Mouse (Mus musculus): ENCODE measurements around the gene Lat2. TPM values are rescaled to one million over a fixed set of nuclear protein-coding genes. Genes with fewer than 3 reads are reported as not detected.
"Not testable (repeated sequence)": the region's sequence is repeated elsewhere in the genome, so short reads cannot be mapped to it uniquely, and the experiment has no call there.

Gene Lat2
- 0.77 and 3.1 TPM in 2 replicates for polyA plus RNA-seq (2014; fragmentation: Nextera tagmentation; extraction: Ambion mirVana)

DNA sequence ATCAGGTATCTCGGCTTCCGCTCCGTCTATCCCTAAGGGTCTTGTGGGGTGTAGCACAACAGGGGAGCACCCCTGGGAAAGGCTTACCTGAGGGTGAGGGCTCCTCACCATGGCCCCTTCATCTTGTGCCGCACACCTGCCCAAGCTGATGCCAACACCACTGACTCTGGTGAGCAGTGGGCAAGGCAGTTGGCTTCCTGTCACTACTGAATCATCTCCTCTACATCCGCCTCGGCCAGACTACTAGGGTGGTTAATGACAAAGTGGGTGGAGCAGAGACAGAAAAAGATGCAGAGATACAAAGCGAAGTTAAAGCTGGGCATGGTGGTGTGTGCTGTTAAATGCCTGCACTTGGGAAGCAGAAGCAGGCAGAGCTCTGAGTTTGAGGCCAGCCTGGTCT lies at the start of gene Lat2:
Gene Lat2 (minus strand): TSS at position 224 of the 400 bp plus-strand sequence.
- 93% methylated on average over 7 of the region's 7 CpGs for WGBS
- Histone ChIP-seq H3K9ac (ENCODE audit: low read depth, low read length) (no peak within 1 kb of the TSS), H3K4me3 (ENCODE audit: low read depth, low read length) (no peak within 1 kb of the TSS), H3K27ac (ENCODE audit: low read depth, low read length) (no peak within 1 kb of the TSS), H3K4me1 (replicated peaks; ENCODE audit: control insufficient read depth, insufficient read depth, low read length) (no peaks in the 10 kb centered on the region), H3K4me2 (replicated peaks; ENCODE audit: low read depth, low read length) (no peak within 1 kb of the TSS), H3K27me3 (ENCODE audit: control insufficient read depth, insufficient read depth, low read length) (no peaks in the 10 kb centered on the region), H3K9me3 (ENCODE audit: control insufficient read depth, low read length) (no peaks in the 10 kb centered on the region), H3K36me3 (ENCODE audit: control insufficient read depth, insufficient read depth, low read length) (peaks cover 12% of the 10 kb centered on the region)
- DNase-seq (ENCODE audit: low spot score) (no peak), ATAC-seq (ENCODE audit: low FRiP score) (no peak)

DNA sequence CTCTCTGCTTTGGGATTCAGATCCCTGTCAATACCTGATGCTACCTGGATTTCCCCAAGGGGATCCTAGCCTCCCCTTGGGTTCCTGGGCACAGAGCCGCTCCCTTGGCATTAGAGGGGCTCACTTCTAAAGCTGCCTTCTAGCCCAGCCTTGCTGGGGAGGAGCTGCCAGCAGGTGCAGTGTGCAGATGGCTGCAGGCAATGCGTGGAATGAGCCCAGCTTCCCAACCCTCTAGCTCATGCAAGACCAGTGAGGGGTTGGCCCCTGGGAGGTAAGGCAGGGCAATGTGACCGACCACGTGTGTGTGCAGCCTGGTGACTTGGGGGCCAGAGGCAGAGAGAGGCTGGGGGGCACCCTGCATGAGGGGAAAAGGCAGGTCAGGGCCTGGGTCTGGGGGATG lies 41.9 kb upstream of the Lat2 start:
- Histone ChIP-seq H3K36me3 (ENCODE audit: control insufficient read depth, insufficient read depth, low read length) (peaks cover 3% of the 10 kb centered on the region; the same call in 1 of the 2 replicates), H3K9ac (ENCODE audit: low read depth, low read length) (no peak overlapping the region), H3K4me1 (replicated peaks; ENCODE audit: control insufficient read depth, insufficient read depth, low read length) (no peaks in the 10 kb centered on the region), H3K9me3 (ENCODE audit: control insufficient read depth, low read length) (no peaks in the 10 kb centered on the region), H3K27me3 (ENCODE audit: control insufficient read depth, insufficient read depth, low read length) (no peaks in the 10 kb centered on the region), H3K4me2 (replicated peaks; ENCODE audit: low read depth, low read length) (no peak overlapping the region), H3K4me3 (ENCODE audit: low read depth, low read length) (no peak overlapping the region), H3K27ac (ENCODE audit: low read depth, low read length) (no peak overlapping the region)
- 84% methylated on average over 4 of the region's 4 CpGs for WGBS
- DNase-seq (ENCODE audit: low spot score) (no peak), ATAC-seq (ENCODE audit: low FRiP score) (no peak)

DNA sequence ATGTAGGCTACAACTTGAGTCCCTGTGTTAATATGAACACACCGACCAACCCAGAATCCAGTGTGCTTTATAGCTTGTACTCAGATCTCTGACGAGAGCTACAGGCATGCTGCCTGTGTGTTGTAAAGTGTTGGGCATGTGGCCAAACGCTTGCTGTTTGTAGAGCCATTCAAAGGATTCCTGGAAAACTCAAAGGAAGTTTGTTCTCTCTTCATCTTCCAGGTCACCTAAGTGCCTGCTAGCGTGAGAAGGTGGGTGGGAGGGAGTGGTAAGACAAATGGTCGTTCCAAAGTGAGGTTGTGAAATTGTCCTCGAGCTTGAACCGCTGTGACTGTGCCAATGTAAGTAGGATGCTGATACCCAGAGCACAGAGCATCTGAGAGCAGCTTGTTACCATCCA lies 37.2 kb upstream of the Lat2 start:
- DNase-seq (ENCODE audit: low spot score) (no peak), ATAC-seq (ENCODE audit: low FRiP score) (no peak)
- Histone ChIP-seq H3K4me1 (replicated peaks; ENCODE audit: control insufficient read depth, insufficient read depth, low read length) (no peaks in the 10 kb centered on the region), H3K27me3 (ENCODE audit: control insufficient read depth, insufficient read depth, low read length) (no peaks in the 10 kb centered on the region), H3K4me3 (ENCODE audit: low read depth, low read length) (no peak overlapping the region), H3K9ac (ENCODE audit: low read depth, low read length) (no peak overlapping the region), H3K9me3 (ENCODE audit: control insufficient read depth, low read length) (no peaks in the 10 kb centered on the region), H3K27ac (ENCODE audit: low read depth, low read length) (no peak overlapping the region), H3K4me2 (replicated peaks; ENCODE audit: low read depth, low read length) (no peak overlapping the region), H3K36me3 (ENCODE audit: control insufficient read depth, insufficient read depth, low read length) (no peaks in the 10 kb centered on the region)
- WGBS, result 78% methylated on average over 7 of the region's 7 CpGs

DNA sequence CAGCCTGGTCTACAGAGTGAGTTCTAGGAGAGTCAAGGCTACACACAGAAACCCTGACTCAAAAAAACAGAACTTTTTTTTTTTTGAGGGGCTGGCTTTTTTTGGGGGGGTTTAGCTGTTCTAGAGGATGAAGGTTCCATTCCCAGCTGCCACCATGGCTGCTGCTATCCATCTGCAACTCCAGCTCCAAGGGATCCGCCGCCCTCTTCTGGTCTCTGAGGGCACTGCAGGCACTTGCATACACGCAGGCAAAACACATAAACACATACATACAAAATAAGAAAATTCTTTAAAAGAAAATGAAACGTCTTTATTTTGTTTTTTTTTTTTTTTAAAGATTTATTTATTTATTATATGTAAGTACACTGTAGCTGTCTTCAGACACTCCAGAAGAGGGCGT lies 36.1 kb upstream of the Lat2 start:
- ATAC-seq (ENCODE audit: low FRiP score), result no peak
- H3K4me2 ChIP-seq (replicated peaks; ENCODE audit: low read depth, low read length), result no peak overlapping the region
- no peak overlapping the region for H3K4me3 ChIP-seq (ENCODE audit: low read depth, low read length)
- no peaks in the 10 kb centered on the region for H3K4me1 ChIP-seq (replicated peaks; ENCODE audit: control insufficient read depth, insufficient read depth, low read length)
- no peaks in the 10 kb centered on the region for H3K27me3 ChIP-seq (ENCODE audit: control insufficient read depth, insufficient read depth, low read length)
- no peak overlapping the region for H3K9ac ChIP-seq (ENCODE audit: low read depth, low read length)
- DNase-seq (ENCODE audit: low spot score), result peak; percentile 57
- no peaks in the 10 kb centered on the region for H3K9me3 ChIP-seq (ENCODE audit: control insufficient read depth, low read length)
- 44% methylated on average over 4 of the region's 5 CpGs for WGBS
- H3K36me3 ChIP-seq (ENCODE audit: control insufficient read depth, insufficient read depth, low read length), result no peaks in the 10 kb centered on the region
- H3K27ac ChIP-seq (ENCODE audit: low read depth, low read length), result no peak overlapping the region

DNA sequence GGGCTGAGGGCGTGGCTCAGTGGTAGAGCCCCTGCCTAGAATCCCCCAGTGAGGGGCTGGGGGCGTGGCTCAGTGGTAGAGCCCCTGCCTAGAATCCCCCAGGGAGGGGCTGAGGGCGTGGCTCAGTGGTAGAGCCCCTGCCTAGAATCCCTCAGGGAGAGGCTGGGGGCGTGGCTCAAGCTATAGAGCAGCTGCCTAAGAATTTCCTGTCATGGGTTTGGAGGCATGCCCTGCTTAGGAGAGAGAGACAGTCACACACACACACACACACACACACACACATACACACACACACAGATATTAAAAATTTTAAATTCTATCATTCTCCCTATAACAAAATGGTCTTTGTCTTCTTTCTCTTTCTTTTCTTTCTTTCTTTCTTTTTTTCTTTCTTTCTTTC lies 34.2 kb upstream of the Lat2 start:
- H3K4me1 ChIP-seq (replicated peaks; ENCODE audit: control insufficient read depth, insufficient read depth, low read length); H3K27me3 ChIP-seq (ENCODE audit: control insufficient read depth, insufficient read depth, low read length); H3K4me3 ChIP-seq (ENCODE audit: low read depth, low read length); ATAC-seq (ENCODE audit: low FRiP score); H3K4me2 ChIP-seq (replicated peaks; ENCODE audit: low read depth, low read length); DNase-seq (ENCODE audit: low spot score); H3K27ac ChIP-seq (ENCODE audit: low read depth, low read length); H3K9ac ChIP-seq (ENCODE audit: low read depth, low read length); H3K9me3 ChIP-seq (ENCODE audit: control insufficient read depth, low read length); H3K36me3 ChIP-seq (ENCODE audit: control insufficient read depth, insufficient read depth, low read length): not testable (repeated sequence)
- WGBS, result 79% methylated on average over 3 of the region's 4 CpGs

DNA sequence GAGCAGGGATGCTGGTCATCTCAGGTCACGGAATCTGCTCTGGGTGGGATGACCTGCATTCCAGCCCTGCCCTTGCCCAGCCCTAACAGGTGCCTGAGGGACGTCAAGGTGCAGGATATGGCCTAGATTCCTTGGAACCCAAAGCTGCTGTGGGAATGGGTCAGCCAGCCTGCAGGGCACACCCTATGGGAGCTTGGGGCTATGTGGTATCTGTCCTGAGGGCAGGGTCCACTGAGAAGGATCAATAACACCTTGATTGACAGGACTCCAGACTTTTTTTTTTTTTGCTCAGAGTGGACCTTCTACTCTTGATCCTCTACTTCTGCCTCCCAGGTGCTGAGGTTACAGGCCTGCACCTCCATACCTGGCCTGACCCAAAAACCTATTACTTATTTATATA lies 32.6 kb upstream of the Lat2 start:
- H3K4me1 ChIP-seq (replicated peaks; ENCODE audit: control insufficient read depth, insufficient read depth, low read length), result no peaks in the 10 kb centered on the region
- H3K9ac ChIP-seq (ENCODE audit: low read depth, low read length), result no peak overlapping the region
- H3K36me3 ChIP-seq (ENCODE audit: control insufficient read depth, insufficient read depth, low read length), result no peaks in the 10 kb centered on the region
- no peaks in the 10 kb centered on the region for H3K9me3 ChIP-seq (ENCODE audit: control insufficient read depth, low read length)
- ATAC-seq (ENCODE audit: low FRiP score) (no peak), DNase-seq (ENCODE audit: low spot score) (no peak)
- H3K27me3 ChIP-seq (ENCODE audit: control insufficient read depth, insufficient read depth, low read length), result no peaks in the 10 kb centered on the region
- 78% methylated on average over 2 of the region's 2 CpGs for whole genome bisulfite sequencing
- H3K4me2 ChIP-seq (replicated peaks; ENCODE audit: low read depth, low read length), result no peak overlapping the region
- H3K4me3 ChIP-seq (ENCODE audit: low read depth, low read length), result no peak overlapping the region
- no peak overlapping the region for H3K27ac ChIP-seq (ENCODE audit: low read depth, low read length)

DNA sequence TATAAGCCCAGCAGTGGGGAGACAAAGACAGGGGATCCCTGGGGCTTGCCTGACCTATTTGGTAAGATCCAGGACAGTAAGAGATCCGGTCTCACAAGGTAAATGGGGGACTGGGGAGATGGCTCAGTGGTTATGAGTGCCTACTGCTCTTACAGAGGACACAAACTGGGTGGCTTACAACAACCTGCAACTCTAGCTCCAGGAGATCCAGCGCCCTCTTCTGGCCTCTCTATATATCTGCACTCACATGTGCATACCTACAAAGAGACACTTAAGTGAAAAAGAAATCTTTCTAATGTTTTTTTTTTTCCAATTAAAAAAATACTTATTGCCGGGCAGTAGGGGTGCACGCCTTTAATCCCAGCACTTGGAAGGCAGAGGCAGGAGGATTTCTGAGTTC lies 31.6 kb upstream of the Lat2 start:
- Histone ChIP-seq H3K9me3 (ENCODE audit: control insufficient read depth, low read length) (no peaks in the 10 kb centered on the region), H3K4me3 (ENCODE audit: low read depth, low read length) (no peak overlapping the region), H3K27ac (ENCODE audit: low read depth, low read length) (no peak overlapping the region), H3K27me3 (ENCODE audit: control insufficient read depth, insufficient read depth, low read length) (no peaks in the 10 kb centered on the region), H3K36me3 (ENCODE audit: control insufficient read depth, insufficient read depth, low read length) (no peaks in the 10 kb centered on the region), H3K4me2 (replicated peaks; ENCODE audit: low read depth, low read length) (no peak overlapping the region), H3K4me1 (replicated peaks; ENCODE audit: control insufficient read depth, insufficient read depth, low read length) (no peaks in the 10 kb centered on the region), H3K9ac (ENCODE audit: low read depth, low read length) (no peak overlapping the region)
- DNase-seq (ENCODE audit: low spot score), result no peak
- ATAC-seq (ENCODE audit: low FRiP score), result no peak
- WGBS, result 72% methylated on average over 4 of the region's 4 CpGs

DNA sequence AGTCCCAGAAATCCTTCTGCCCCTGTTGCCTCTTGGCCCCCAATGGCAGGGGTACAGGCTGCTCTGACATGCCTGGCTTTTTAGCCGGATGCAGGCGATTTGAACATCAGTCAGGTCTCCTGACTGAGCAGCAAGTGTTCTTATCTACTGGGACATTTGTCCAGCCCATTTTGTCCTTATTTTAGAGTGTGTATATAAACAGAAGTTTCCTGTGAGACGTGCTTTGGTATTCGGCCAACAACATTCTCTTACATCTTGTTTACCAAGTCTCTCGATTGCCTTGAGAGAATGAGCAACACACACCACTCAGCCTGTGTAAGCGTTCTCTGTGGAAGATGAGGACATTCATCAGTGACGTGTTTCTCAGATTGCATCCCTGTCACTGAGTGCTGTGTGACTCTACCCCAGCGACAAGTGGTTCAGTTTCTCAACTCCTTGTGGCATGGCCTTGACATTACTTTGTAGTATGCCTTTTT lies 29.9 kb upstream of the Lat2 start:
- H3K4me2 ChIP-seq (replicated peaks; ENCODE audit: low read depth, low read length), result no peak overlapping the region
- no peak for DNase-seq (ENCODE audit: low spot score)
- H3K27me3 ChIP-seq (ENCODE audit: control insufficient read depth, insufficient read depth, low read length), result no peaks in the 10 kb centered on the region
- H3K9ac ChIP-seq (ENCODE audit: low read depth, low read length), result no peak overlapping the region
- H3K9me3 ChIP-seq (ENCODE audit: control insufficient read depth, low read length), result no peaks in the 10 kb centered on the region
- H3K4me3 ChIP-seq (ENCODE audit: low read depth, low read length), result no peak overlapping the region
- H3K4me1 ChIP-seq (replicated peaks; ENCODE audit: control insufficient read depth, insufficient read depth, low read length), result no peaks in the 10 kb centered on the region
- no peaks in the 10 kb centered on the region for H3K36me3 ChIP-seq (ENCODE audit: control insufficient read depth, insufficient read depth, low read length)
- no peak overlapping the region for H3K27ac ChIP-seq (ENCODE audit: low read depth, low read length)
- 79% methylated on average over 8 of the region's 8 CpGs for WGBS
- no peak for ATAC-seq (ENCODE audit: low FRiP score)

DNA sequence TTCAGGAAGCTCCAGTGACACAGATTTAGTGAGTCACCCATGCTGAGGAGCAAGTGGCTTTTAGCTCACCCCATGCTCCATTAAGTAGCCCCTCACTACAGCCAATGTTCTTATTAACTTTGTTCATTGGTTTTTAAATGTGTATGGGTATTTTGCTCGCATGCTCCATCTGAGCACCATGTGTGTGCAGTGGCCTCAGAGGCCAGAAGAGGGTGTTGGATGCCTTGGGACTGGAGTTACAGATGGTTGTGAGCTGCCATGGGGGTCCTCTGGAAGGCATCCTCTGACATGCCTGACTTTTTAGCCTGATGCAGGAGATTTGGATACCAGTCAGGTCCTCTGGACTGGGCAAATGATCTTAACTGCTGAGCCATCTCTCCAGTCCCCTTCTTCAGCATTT lies 29.3 kb upstream of the Lat2 start:
- no peaks in the 10 kb centered on the region for H3K9me3 ChIP-seq (ENCODE audit: control insufficient read depth, low read length)
- H3K27me3 ChIP-seq (ENCODE audit: control insufficient read depth, insufficient read depth, low read length), result no peaks in the 10 kb centered on the region
- DNase-seq (ENCODE audit: low spot score) (no peak), ATAC-seq (ENCODE audit: low FRiP score) (no peak)
- H3K9ac ChIP-seq (ENCODE audit: low read depth, low read length), result no peak overlapping the region
- H3K4me3 ChIP-seq (ENCODE audit: low read depth, low read length), result no peak overlapping the region
- WGBS, result 84% methylated on average over 1 of the region's 1 CpGs
- H3K36me3 ChIP-seq (ENCODE audit: control insufficient read depth, insufficient read depth, low read length), result no peaks in the 10 kb centered on the region
- no peaks in the 10 kb centered on the region for H3K4me1 ChIP-seq (replicated peaks; ENCODE audit: control insufficient read depth, insufficient read depth, low read length)
- H3K4me2 ChIP-seq (replicated peaks; ENCODE audit: low read depth, low read length), result no peak overlapping the region
- no peak overlapping the region for H3K27ac ChIP-seq (ENCODE audit: low read depth, low read length)

Measured in hindbrain, embryonic 11.5 days (tissue).